Mouse (Mus musculus) gastrocnemius, adult 18-20 months (tissue): ENCODE data around the gene Ippk. TPM values are rescaled to one million over a fixed set of nuclear protein-coding genes. Genes with fewer than 3 reads are reported as not detected.

ENCODE experiments used
- DNase-seq: peaks from one replicate; pipeline ENCODE4 v3.0.0; 2021; ENCODE audit warnings: low spot score
- total RNA-seq, 2 experiments: library from RNA; stranded (reverse); gene quantifications; 2 replicates each; pipeline ENCODE4 v1.2.3; 2021

Gene Ippk
- total RNA-seq, 2 experiments from 2014 or later, result 5.9 to 6.6 TPM

- no peak for DNase-seq
Observed at GRCm38 (mm10) chr13:49428042-49428675, 7.1 kb downstream of the Ippk start.

- DNase-seq, result no peak
Observed at GRCm38 (mm10) chr13:49430529-49430928, 9.5 kb downstream of the Ippk start.

- DNase-seq, result no peak
Observed at GRCm38 (mm10) chr13:49433268-49434029, 12.4 kb downstream of the Ippk start.

GRCm38 (mm10) chr13:49435745-49436144, 14.7 kb downstream of the Ippk start:
- DNase-seq, result no peak

GRCm38 (mm10) chr13:49436170-49436569, 15.1 kb downstream of the Ippk start:
- no peak for DNase-seq

GRCm38 (mm10) chr13:49444451-49444850, 23.4 kb downstream of the Ippk start:
- no peak for DNase-seq

- peak; percentile 88 for DNase-seq
Observed at GRCm38 (mm10) chr13:49449318-49449749, 28.3 kb downstream of the Ippk start.

GRCm38 (mm10) chr13:49460276-49460675, 39.2 kb downstream of the Ippk start:
- no peak for DNase-seq

- peak; percentile 67 for DNase-seq
Observed at GRCm38 (mm10) chr13:49460692-49461414, 39.8 kb downstream of the Ippk start.

GRCm38 (mm10) chr13:49461458-49462132, 40.5 kb downstream of the Ippk start:
- DNase-seq, result peak; percentile 56

- no peak for DNase-seq
Observed at GRCm38 (mm10) chr13:49462921-49463320, 41.9 kb downstream of the Ippk start.

- no peak for DNase-seq
Observed at GRCm38 (mm10) chr13:49465875-49466274, 44.8 kb downstream of the Ippk start.

GRCm38 (mm10) chr13:49466393-49467075, 45.5 kb downstream of the Ippk start:
- DNase-seq, result peak; percentile 80

GRCm38 (mm10) chr13:49467585-49467984, 46.5 kb downstream of the Ippk start:
- DNase-seq, result no peak

- no peak for DNase-seq
Observed at GRCm38 (mm10) chr13:49469002-49469401, 48.0 kb downstream of the Ippk start.

GRCm38 (mm10) chr13:49470319-49470718, 49.3 kb downstream of the Ippk start:
- DNase-seq, result no peak

- no peak for DNase-seq
Observed at GRCm38 (mm10) chr13:49470806-49471205, 49.8 kb downstream of the Ippk start.

- DNase-seq, result no peak
Observed at GRCm38 (mm10) chr13:49471981-49472675, 51.1 kb downstream of the Ippk start.

- DNase-seq, result no peak
Observed at GRCm38 (mm10) chr13:49472676-49473005, 51.6 kb downstream of the Ippk start.

GRCm38 (mm10) chr13:49477887-49478286, 56.8 kb downstream of the Ippk start:
- DNase-seq, result no peak
